In the genomic region with DNA sequence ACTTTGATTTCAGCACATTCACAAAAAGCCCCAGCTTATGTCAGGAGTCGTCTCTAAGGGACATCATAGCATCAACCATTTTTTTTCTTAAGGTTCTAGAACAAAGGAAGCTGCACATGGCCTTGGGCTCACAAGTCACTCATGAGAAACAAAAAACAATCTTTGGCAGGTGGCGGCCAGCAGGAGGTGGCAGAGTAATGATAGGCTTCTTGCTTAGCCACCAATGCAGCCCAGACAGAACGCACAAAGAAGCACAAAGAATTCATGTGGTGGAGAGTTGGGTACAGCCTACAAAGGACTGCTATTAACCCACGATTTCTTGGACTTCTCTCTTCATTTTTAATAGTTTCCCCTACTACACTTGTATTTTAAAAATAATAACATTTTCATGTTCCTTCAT, we compare ENCODE assay signal across 20 mouse cellular contexts. TPM values are rescaled to one million over a fixed set of nuclear protein-coding genes. Genes with fewer than 3 reads are reported as not detected.
DNase-seq lines count a peak whose midpoint lies in the region; ATAC-seq and TF ChIP-seq lines count a peak whose summit lies in the region.
"Had no signal": no experiment of that assay in that cellular context is flagged by ENCODE, and none has a peak within 500 bp of the region (broad histone marks: within the 10 kb centered on the region; RNA-seq: fewer than 3 reads in every experiment).

No protein-coding gene starts in this region.

- TF ChIP-seq EP300 in stomach, postnatal 0 days (optimal IDR thresholded peaks at IDR 0.05) = no peak

- H3K27ac ChIP-seq in hindbrain, postnatal 0 days = no peak overlapping the region
- no peak overlapping the region for H3K27ac ChIP-seq in hindbrain, embryonic 10.5 days
- no peak overlapping the region for H3K27ac ChIP-seq in stomach, postnatal 0 days (replicated peaks)
- H3K27ac ChIP-seq in left cerebral cortex, adult 2 months = no peak overlapping the region
- H3K27ac ChIP-seq: embryonic facial prominence, embryonic 10.5 days; kidney, embryonic 15.5 days; limb, embryonic 15.5 days; midbrain, embryonic 15.5 days; stomach, embryonic 15.5 days had no signal

- peak; percentile 36 for ATAC-seq in hindbrain, postnatal 0 days
- no peak for ATAC-seq in stomach, postnatal 0 days (ENCODE audit: low FRiP score, low TSS enrichment)
- no peak for ATAC-seq in CD4-positive, CD25-positive, alpha-beta regulatory T cell, adult 4 months
- ATAC-seq: inflammation-experienced regulatory T-cells, adult 6 months; midbrain, embryonic 15.5 days had no signal

- no peak overlapping the region for H3K9ac ChIP-seq in hindbrain, postnatal 0 days (replicated peaks; ENCODE audit: low read length)
- no peak overlapping the region for H3K9ac ChIP-seq in stomach, postnatal 0 days (ENCODE audit: low read length)
- H3K9ac ChIP-seq: heart, embryonic 12.5 days; kidney, embryonic 15.5 days; limb, embryonic 15.5 days; lung, embryonic 14.5 days; midbrain, embryonic 15.5 days; stomach, embryonic 15.5 days had no signal

- no peaks in the 10 kb centered on the region for H3K9me3 ChIP-seq in hindbrain, postnatal 0 days (ENCODE audit: low read length)
- no peaks in the 10 kb centered on the region for H3K9me3 ChIP-seq in hindbrain, embryonic 10.5 days
- H3K9me3 ChIP-seq in stomach, postnatal 0 days (ENCODE audit: control insufficient read depth, low read length) = no peaks in the 10 kb centered on the region
- H3K9me3 ChIP-seq: embryonic facial prominence, embryonic 10.5 days; heart, embryonic 12.5 days; kidney, embryonic 15.5 days; limb, embryonic 15.5 days; midbrain, embryonic 15.5 days; stomach, embryonic 15.5 days had no signal

- H3K27me3 ChIP-seq in hindbrain, postnatal 0 days (ENCODE audit: insufficient read depth, low read length) = no peaks in the 10 kb centered on the region
- no peaks in the 10 kb centered on the region for H3K27me3 ChIP-seq in hindbrain, embryonic 10.5 days (ENCODE audit: insufficient read depth, poor library complexity, severe bottlenecking)
- H3K27me3 ChIP-seq in stomach, postnatal 0 days (ENCODE audit: control insufficient read depth, insufficient read depth, low read length) = no peaks in the 10 kb centered on the region
- H3K27me3 ChIP-seq: CH12.LX; heart, embryonic 12.5 days; kidney, embryonic 15.5 days; limb, embryonic 15.5 days; midbrain, embryonic 15.5 days; stomach, embryonic 15.5 days had no signal

- 52% methylated on average over 4 of the region's 4 CpGs for WGBS in hindbrain, postnatal 0 days
- WGBS in hindbrain, embryonic 10.5 days = 76% methylated on average over 4 of the region's 4 CpGs
- 76% methylated on average over 4 of the region's 4 CpGs for WGBS in stomach, postnatal 0 days

- H3K4me1 ChIP-seq in hindbrain, postnatal 0 days (ENCODE audit: insufficient read depth, low read length) = no peaks in the 10 kb centered on the region
- H3K4me1 ChIP-seq in hindbrain, embryonic 10.5 days (replicated peaks) = no peaks in the 10 kb centered on the region
- H3K4me1 ChIP-seq in stomach, postnatal 0 days (replicated peaks; ENCODE audit: control insufficient read depth, insufficient read depth) = no peaks in the 10 kb centered on the region
- H3K4me1 ChIP-seq: embryonic facial prominence, embryonic 10.5 days; heart, embryonic 12.5 days; kidney, embryonic 15.5 days; limb, embryonic 15.5 days; midbrain, embryonic 15.5 days; stomach, embryonic 15.5 days had no signal

- TF ChIP-seq CTCF in hindbrain, postnatal 0 days (IDR thresholded peaks at IDR 0.05; ENCODE audit: low read depth) = peak; percentile 29; the same call in 1 of the 2 replicates
- peak; percentile 22; the same call in 1 of the 2 replicates for TF ChIP-seq CTCF in stomach, postnatal 0 days (IDR thresholded peaks at IDR 0.05; ENCODE audit: low read depth)
- TF ChIP-seq CTCF in left cerebral cortex, adult 2 months (IDR thresholded peaks at IDR 0.05) = no peak; the same call in none of the 2 replicates

- DNase-seq in hindbrain, postnatal 0 days (ENCODE audit: low spot score) = peak; percentile 54
- DNase-seq in hindbrain, embryonic 10.5 days (ENCODE audit: low spot score) = no peak
- peak; percentile 45 for DNase-seq in testis, postnatal 10 days (ENCODE audit: low spot score)
- no peak for DNase-seq in testis, postnatal 14 days (ENCODE audit: low spot score)
- DNase-seq in cerebellum, adult 9-11 months = peak; percentile 36
- no peak for DNase-seq in stomach, postnatal 0 days (ENCODE audit: low spot score)
- DNase-seq in left cerebral cortex, adult 2 months (ENCODE audit: extremely low spot score in 1 of 2, low spot score in 2 of 2) = no peak
- DNase-seq: adrenal gland, postnatal 36 days; heart, postnatal 36 days; lung, embryonic 14.5 days; thymus, postnatal 25 days had no signal

- H3K4me2 ChIP-seq in hindbrain, postnatal 0 days (ENCODE audit: low read depth, low read length) = no peak overlapping the region
- H3K4me2 ChIP-seq in stomach, postnatal 0 days (replicated peaks; ENCODE audit: low read depth) = no peak overlapping the region
- H3K4me2 ChIP-seq: heart, embryonic 12.5 days; kidney, embryonic 15.5 days; limb, embryonic 15.5 days; lung, embryonic 14.5 days; midbrain, embryonic 15.5 days; stomach, embryonic 15.5 days had no signal

- H3K4me3 ChIP-seq in hindbrain, postnatal 0 days (ENCODE audit: low read length) = no peak overlapping the region
- no peak overlapping the region for H3K4me3 ChIP-seq in hindbrain, embryonic 10.5 days
- no peak overlapping the region for H3K4me3 ChIP-seq in stomach, postnatal 0 days (ENCODE audit: low read depth, low read length)
- H3K4me3 ChIP-seq in left cerebral cortex, adult 2 months = no peak overlapping the region
- H3K4me3 ChIP-seq: embryonic facial prominence, embryonic 10.5 days; heart, embryonic 12.5 days; kidney, embryonic 15.5 days; limb, embryonic 15.5 days; midbrain, embryonic 15.5 days; stomach, embryonic 15.5 days had no signal

- H3K36me3 ChIP-seq in hindbrain, postnatal 0 days (ENCODE audit: insufficient read depth, low read length) = no peaks in the 10 kb centered on the region
- H3K36me3 ChIP-seq in hindbrain, embryonic 10.5 days = peaks cover 60% of the 10 kb centered on the region
- H3K36me3 ChIP-seq in stomach, postnatal 0 days (ENCODE audit: control insufficient read depth, insufficient read depth, low read length) = no peaks in the 10 kb centered on the region
- H3K36me3 ChIP-seq: midbrain, embryonic 15.5 days had no signal

- intact Hi-C loops in left cerebral cortex, adult 2 months (cut with DNase I) = no loop called here

RNA-seq across cellular contexts. Expression of a gene that starts 32.9 kb away (rescaled TPM):
- total RNA-seq in hindbrain, postnatal 0 days (2014; rRNA removed) = 11.4 and 19.9 TPM in 2 replicates
- 8.6 and 8.9 TPM in 2 replicates for polyA plus RNA-seq in hindbrain, postnatal 0 days (2015; fragmentation: Nextera tagmentation; extraction: Ambion mirVana)
- 18.1 and 22.4 TPM in 2 replicates for polyA plus RNA-seq in hindbrain, embryonic 10.5 days (2016; fragmentation: Nextera tagmentation; extraction: Ambion mirVana)
- polyA plus RNA-seq in stomach, postnatal 0 days (2015; fragmentation: Nextera tagmentation; extraction: Ambion mirVana) = 3.4 and 5.1 TPM in 2 replicates
- polyA plus RNA-seq in CD4-positive, CD25-positive, alpha-beta regulatory T cell, adult 4 months (2017; shearing (Covaris generic)) = 10 to 100 TPM; 10.8 to 17.2 TPM
- total RNA-seq in left cerebral cortex, adult 2 months (2021) = 10 to 100 TPM; 10.3 to 10.7 TPM

Comparison
In these comparisons a context has a peak if more than half of its experiments do, and no peak if none do; other contexts are left out.
1. DNase-seq: peak in hindbrain, postnatal 0 days (single experiment), testis, postnatal 10 days (single experiment) and cerebellum, adult 9-11 months (single experiment); none in hindbrain, embryonic 10.5 days (single experiment), testis, postnatal 14 days (single experiment), stomach, postnatal 0 days (single experiment) and left cerebral cortex, adult 2 months (0 of 2).